Mouse (Mus musculus) embryonic facial prominence, embryonic 12.5 days (tissue): ENCODE data around the gene Rmi2. TPM values are rescaled to one million over a fixed set of nuclear protein-coding genes. Genes with fewer than 3 reads are reported as not detected.
"Not testable (repeated sequence)": the region's sequence is repeated elsewhere in the genome, so short reads cannot be mapped to it uniquely, and the experiment has no call there.

Source experiments
- ATAC-seq: fragments of 200-750 bp; cut with Nextera tagmentation; 2 replicates; pipeline ENCODE4 v1.8.0; 2017; ENCODE audit not compliant: insufficient number of reproducible peaks, insufficient read depth, low FRiP score, low TSS enrichment
- H3K27ac ChIP-seq: fragments of 300-500 bp; sonication (generic); 2 replicates; pipeline ENCODE4 v1.5.1; 2016; ENCODE audit warnings: mild to moderate bottlenecking
- H3K27me3 ChIP-seq: fragments of 300-500 bp; sonication (generic); 2 replicates; pipeline ENCODE4 v1.6.1; 2016; ENCODE audit warnings: mild to moderate bottlenecking, moderate library complexity
- H3K36me3 ChIP-seq: fragments of 300-500 bp; sonication (generic); 2 replicates; pipeline ENCODE4 v1.6.1; 2016; ENCODE audit warnings: mild to moderate bottlenecking
- H3K4me1 ChIP-seq: fragments of 300-500 bp; sonication (generic); 2 replicates; pipeline ENCODE4 v1.6.1; 2016
- H3K4me2 ChIP-seq: fragments of 300-500 bp; sonication (generic); replicated peaks from 2 replicates; pipeline ENCODE4 v1.6.1; 2016; ENCODE audit warnings: mild to moderate bottlenecking, moderate library complexity
- H3K4me3 ChIP-seq: fragments of 300-500 bp; sonication (generic); 2 replicates; pipeline ENCODE4 v1.5.1; 2016; ENCODE audit warnings: mild to moderate bottlenecking
- H3K9ac ChIP-seq: fragments of 300-500 bp; sonication (generic); 2 replicates; pipeline ENCODE4 v1.6.1; 2016; ENCODE audit warnings: mild to moderate bottlenecking, moderate library complexity
- H3K9me3 ChIP-seq: fragments of 300-500 bp; sonication (generic); 2 replicates; pipeline ENCODE4 v1.6.1; 2016; ENCODE audit warnings: mild to moderate bottlenecking, moderate library complexity
- WGBS: fragments of 180-500 bp; shearing (Covaris S2); methylation state at CpG from one replicate; pipeline ENCODE4 v1.1.7; 2016; 5-methylcytosine and 5-hydroxymethylcytosine counted together
- polyA plus RNA-seq: library from polyadenylated mRNA; unstranded; fragments of >200 nt; fragmentation: Nextera tagmentation; extraction: Ambion mirVana; gene quantifications from 2 replicates; pipeline ENCODE4 v1.2.1, GENCODE M21; 2016

Rmi2 gene
- polyA plus RNA-seq: 4.6 and 4.7 TPM in 2 replicates

- peak; percentile 88 for ATAC-seq
- peak within 1 kb of the TSS; percentile 80 for H3K4me3 ChIP-seq
- H3K4me2 ChIP-seq: peak within 1 kb of the TSS; percentile 81
- no peaks in the 10 kb centered on the region for H3K27me3 ChIP-seq
- WGBS: under 1% methylated on average over 61 of the region's 69 CpGs
- no peaks in the 10 kb centered on the region for H3K9me3 ChIP-seq
- peaks cover 44% of the 10 kb centered on the region for H3K4me1 ChIP-seq
- H3K27ac ChIP-seq: peak within 1 kb of the TSS; percentile 85
- H3K9ac ChIP-seq: peak within 1 kb of the TSS; percentile 83
- H3K36me3 ChIP-seq: 0 out of 2 replicates have a peak, but pooled peaks cover 6% of the 10 kb centered on the region
Observed at GRCm38 (mm10) chr16:10834911-10835587, at the start of gene Rmi2. Gene Rmi2, plus strand, starts transcription at chr16:10835059.

DNA sequence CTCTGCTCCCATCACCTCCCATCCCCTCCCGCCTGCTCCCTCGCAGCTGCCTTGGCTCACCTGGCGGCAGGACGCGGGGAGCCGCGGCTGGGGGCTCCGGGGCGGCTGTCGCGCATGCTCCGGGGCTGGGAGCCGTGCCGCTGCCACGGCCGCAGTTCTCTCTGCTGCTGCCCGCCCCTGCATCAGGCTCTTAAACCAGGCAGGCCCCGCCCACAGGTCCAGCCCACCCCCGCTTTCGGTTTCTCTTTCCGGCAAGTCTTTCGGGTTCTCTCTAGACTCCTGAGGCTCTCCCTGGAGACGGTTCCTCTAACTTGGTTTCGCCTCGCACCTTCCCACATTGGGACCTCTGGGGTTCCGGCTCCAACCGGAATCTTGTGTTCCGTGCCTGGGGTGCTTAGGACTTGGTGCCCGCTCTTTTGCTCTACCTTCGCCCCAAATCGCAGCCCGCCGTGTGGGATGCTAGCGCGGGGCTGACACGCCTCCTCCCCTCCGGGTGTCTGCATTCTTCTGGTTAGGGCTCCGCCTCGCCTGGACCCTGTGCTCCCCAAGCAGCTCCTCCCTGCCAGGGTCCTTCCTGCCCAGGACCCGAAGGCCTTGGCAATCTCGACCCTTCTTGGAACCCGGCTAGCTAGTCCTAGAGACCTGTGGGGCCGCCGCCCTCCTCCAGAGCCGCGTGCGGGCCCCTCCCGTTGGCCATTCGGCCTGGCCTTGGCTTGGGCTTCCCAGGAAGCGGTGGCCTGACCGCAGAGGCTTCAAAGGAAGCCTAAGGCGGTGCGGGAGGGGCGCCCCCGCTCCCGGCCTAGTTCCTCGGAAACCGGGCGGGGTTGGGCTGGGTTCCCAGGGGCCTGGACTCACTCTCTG lies 49.3 kb upstream of the Rmi2 start, which contains the start of gene Socs1:
Gene Socs1, minus strand, starts transcription at position 166 of the 861 bp plus-strand sequence.
- Histone ChIP-seq H3K27ac (peak within 1 kb of the TSS; percentile 98), H3K4me1 (peaks cover 30% of the 10 kb centered on the region), H3K9me3 (no peaks in the 10 kb centered on the region), H3K27me3 (no peaks in the 10 kb centered on the region), H3K4me3 (peak within 1 kb of the TSS; percentile 52), H3K9ac (peak within 1 kb of the TSS; percentile 79), H3K36me3 (no peaks in the 10 kb centered on the region), H3K4me2 (peak within 1 kb of the TSS; percentile 98)
- WGBS: under 1% methylated on average over 59 of the region's 59 CpGs
- peak; percentile 85 for ATAC-seq

DNA sequence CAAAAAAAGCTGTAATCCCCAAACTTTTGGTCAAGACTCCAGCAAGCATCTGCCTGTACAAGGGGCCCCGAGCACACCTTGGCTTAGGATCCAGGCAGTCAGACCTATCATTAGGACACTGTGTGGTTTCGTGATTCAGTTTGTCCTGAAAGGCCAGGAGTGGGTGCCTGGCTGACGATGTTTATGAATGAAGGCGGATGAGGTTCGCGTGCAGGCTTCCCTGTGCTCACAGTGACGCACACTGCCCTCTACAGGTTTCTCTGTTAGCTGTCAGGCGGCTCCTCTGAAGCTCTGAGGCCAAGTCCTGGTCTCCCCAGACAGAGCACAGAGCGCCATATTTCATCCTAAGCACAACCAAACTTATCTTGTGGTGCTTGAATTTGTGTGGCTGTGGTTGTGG lies 48.6 kb upstream of the Rmi2 start:
- peaks cover 25% of the 10 kb centered on the region for H3K4me1 ChIP-seq
- peak overlapping the region; percentile 79 for H3K9ac ChIP-seq
- H3K36me3 ChIP-seq: no peaks in the 10 kb centered on the region
- no peaks in the 10 kb centered on the region for H3K27me3 ChIP-seq
- H3K9me3 ChIP-seq: no peaks in the 10 kb centered on the region
- peak overlapping the region; percentile 98 for H3K27ac ChIP-seq
- peak overlapping the region; percentile 52 for H3K4me3 ChIP-seq
- ATAC-seq: no peak
- 3% methylated on average over 9 of the region's 9 CpGs for WGBS
- H3K4me2 ChIP-seq: peak overlapping the region; percentile 98

DNA sequence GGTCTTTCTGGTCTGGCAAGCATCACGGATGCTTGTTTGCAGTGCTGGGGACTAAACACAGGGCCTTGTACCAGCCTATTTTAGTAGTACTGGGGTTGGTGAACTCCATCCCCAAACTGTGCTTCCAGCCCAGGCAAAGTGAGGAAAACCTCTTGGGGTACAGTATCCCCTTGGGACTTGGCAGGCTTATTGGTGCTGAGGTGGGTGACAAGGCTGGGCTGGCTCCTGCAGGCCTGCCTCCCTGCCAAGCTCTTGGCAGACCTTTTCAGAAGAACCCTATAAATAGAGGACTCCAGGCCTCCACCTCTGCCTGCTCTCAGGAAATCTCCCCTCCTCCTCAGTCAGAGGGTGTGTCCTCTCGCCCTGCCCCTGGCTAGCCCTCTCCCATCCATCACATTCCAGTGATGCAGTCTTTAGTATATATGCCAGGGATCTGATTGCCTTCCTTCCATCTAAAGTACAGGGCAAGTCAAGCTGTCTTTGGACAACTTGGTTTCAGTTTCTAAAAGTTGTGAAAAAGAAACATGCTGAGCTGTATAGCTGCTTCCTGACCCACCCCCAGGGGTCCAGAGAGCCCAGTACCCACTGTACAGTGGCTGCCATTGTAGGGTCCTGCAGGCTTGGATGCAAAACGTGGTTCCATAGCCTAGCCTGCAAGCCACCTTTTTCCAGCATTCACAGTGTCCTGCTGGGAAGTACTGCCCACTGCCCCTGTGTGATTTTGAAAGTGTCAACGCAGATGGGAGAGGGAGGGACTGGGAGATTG lies 47.9 kb upstream of the Rmi2 start:
- 66% methylated on average over 4 of the region's 4 CpGs for WGBS
- Histone ChIP-seq H3K9ac (no peak overlapping the region), H3K27ac (no peak overlapping the region), H3K9me3 (no peaks in the 10 kb centered on the region), H3K4me2 (no peak overlapping the region), H3K36me3 (no peaks in the 10 kb centered on the region), H3K4me1 (peaks cover 19% of the 10 kb centered on the region), H3K27me3 (0 out of 2 replicates have a peak, but pooled peaks cover 4% of the 10 kb centered on the region), H3K4me3 (no peak overlapping the region)
- no peak for ATAC-seq

DNA sequence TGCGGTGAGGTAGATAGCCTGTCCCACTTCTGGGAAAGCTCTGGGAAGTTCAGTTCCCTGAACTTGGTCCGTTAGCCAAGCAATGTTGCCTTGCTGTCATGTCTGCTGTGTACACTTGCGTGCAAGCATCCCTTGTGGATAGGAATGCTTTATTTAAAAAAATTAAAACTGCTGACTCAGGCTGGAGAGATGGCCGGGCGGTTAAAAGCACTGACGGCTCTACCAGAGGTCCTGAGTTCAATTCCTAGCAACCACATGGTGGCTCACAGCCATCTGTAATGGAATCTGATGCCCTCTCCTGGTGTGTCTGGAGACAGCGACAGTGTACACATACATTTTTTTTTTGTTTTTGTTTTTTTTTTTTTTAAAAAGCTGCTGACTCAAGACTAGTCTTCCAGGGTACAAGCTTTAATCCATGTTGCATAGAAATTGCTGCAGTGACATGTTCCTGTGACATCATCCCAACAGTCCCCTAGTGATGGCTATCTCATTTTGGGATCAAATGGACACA lies 47.3 kb upstream of the Rmi2 start:
- Histone ChIP-seq H3K4me3 (no peak overlapping the region), H3K4me1 (peaks cover 13% of the 10 kb centered on the region), H3K4me2 (no peak overlapping the region), H3K27me3 (0 out of 2 replicates have a peak, but pooled peaks cover 4% of the 10 kb centered on the region), H3K27ac (no peak overlapping the region), H3K9ac (no peak overlapping the region), H3K36me3 (no peaks in the 10 kb centered on the region), H3K9me3 (no peaks in the 10 kb centered on the region)
- WGBS: 75% methylated on average over 7 of the region's 7 CpGs
- no peak for ATAC-seq

- Histone ChIP-seq H3K9ac (no peak within 1 kb of the TSS), H3K4me3 (no peak within 1 kb of the TSS), H3K36me3 (no peaks in the 10 kb centered on the region), H3K27me3 (0 out of 2 replicates have a peak, but pooled peaks cover 4% of the 10 kb centered on the region), H3K4me1 (peaks cover 6% of the 10 kb centered on the region), H3K9me3 (no peaks in the 10 kb centered on the region), H3K27ac (no peak within 1 kb of the TSS), H3K4me2 (no peak within 1 kb of the TSS)
- WGBS: 46% methylated on average over 16 of the region's 16 CpGs
- no peak for ATAC-seq
Observed at GRCm38 (mm10) chr16:10788271-10788670, 46.6 kb upstream of the Rmi2 start, which contains the start of gene Tnp2. Gene Tnp2, minus strand, starts transcription at chr16:10788660.

GRCm38 (mm10) chr16:10788866-10789265 lies 46.0 kb upstream of the Rmi2 start:
- Histone ChIP-seq H3K27ac (no peak overlapping the region), H3K9ac (no peak overlapping the region), H3K4me2 (no peak overlapping the region), H3K4me3 (no peak overlapping the region), H3K36me3 (no peaks in the 10 kb centered on the region), H3K27me3 (0 out of 2 replicates have a peak, but pooled peaks cover 4% of the 10 kb centered on the region), H3K9me3 (no peaks in the 10 kb centered on the region), H3K4me1 (peaks cover 2% of the 10 kb centered on the region; the same call in 1 of the 2 replicates)
- no peak for ATAC-seq
- 54% methylated on average over 4 of the region's 4 CpGs for WGBS

- Histone ChIP-seq H3K4me2 (no peak within 1 kb of the TSS), H3K27ac (no peak within 1 kb of the TSS), H3K27me3 (peaks cover 8% of the 10 kb centered on the region; the same call in 1 of the 2 replicates), H3K9me3 (no peaks in the 10 kb centered on the region), H3K4me3 (no peak within 1 kb of the TSS), H3K36me3 (no peaks in the 10 kb centered on the region), H3K4me1 (no peaks in the 10 kb centered on the region), H3K9ac (no peak within 1 kb of the TSS)
- WGBS: 82% methylated on average over 9 of the region's 9 CpGs
- no peak for ATAC-seq
Observed at GRCm38 (mm10) chr16:10790702-10791101, 44.2 kb upstream of the Rmi2 start, which contains the start of gene Prm3. Gene Prm3, minus strand, starts transcription at chr16:10790914.

DNA sequence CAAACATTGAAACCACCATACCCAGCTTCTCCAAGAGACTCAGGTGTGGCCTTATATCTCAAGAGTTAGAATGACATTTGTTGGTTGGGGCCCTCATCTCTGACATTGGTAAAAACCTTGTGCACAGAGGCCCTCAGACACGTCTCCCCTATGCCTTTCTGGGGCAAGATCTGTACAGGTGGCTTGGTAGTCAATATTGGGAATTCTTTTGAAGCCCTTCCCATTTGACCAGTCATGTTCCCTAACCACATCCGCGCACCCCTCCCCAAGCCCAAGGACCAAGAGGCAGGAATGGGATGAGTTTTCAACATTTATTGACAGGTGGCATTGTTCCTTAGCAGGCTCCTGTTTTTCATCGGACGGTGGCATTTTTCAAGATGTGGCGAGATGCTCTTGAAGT lies 38.8 kb upstream of the Rmi2 start, which contains the start of gene Prm2:
Gene Prm2, minus strand, starts transcription at position 101 of the 400 bp plus-strand sequence.
- no peak for ATAC-seq
- H3K4me3 ChIP-seq: no peak within 1 kb of the TSS
- peaks cover 26% of the 10 kb centered on the region for H3K27me3 ChIP-seq
- H3K4me2 ChIP-seq: no peak within 1 kb of the TSS
- no peaks in the 10 kb centered on the region for H3K36me3 ChIP-seq
- 75% methylated on average over 6 of the region's 6 CpGs for WGBS
- no peaks in the 10 kb centered on the region for H3K4me1 ChIP-seq
- no peak within 1 kb of the TSS for H3K9ac ChIP-seq
- H3K9me3 ChIP-seq: no peaks in the 10 kb centered on the region
- H3K27ac ChIP-seq: no peak within 1 kb of the TSS

DNA sequence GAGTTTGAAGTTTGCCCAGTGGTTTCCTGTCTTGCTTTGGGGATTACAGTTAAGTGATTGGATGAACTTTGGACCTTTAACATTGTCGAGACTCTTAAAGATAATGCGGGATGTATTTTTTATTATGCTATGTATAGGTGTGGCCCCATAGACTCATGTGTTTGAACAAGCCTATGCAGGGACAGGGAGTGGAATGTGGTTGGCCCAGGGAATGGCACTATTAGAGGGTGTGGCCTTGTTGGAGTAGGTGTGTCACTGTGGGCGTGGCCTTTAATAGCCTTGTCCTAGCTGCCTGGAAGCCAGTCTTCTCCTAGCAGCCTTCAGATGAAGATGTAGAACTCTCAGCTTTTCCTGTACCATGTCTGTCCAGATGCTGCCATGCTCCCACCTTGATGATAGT lies 32.4 kb upstream of the Rmi2 start:
- H3K4me2 ChIP-seq, H3K27me3 ChIP-seq, H3K9ac ChIP-seq, H3K4me3 ChIP-seq, H3K36me3 ChIP-seq, H3K9me3 ChIP-seq, H3K27ac ChIP-seq, ATAC-seq, H3K4me1 ChIP-seq: not testable (repeated sequence)
- WGBS: 89% methylated on average over 3 of the region's 3 CpGs
